In the genomic region with DNA sequence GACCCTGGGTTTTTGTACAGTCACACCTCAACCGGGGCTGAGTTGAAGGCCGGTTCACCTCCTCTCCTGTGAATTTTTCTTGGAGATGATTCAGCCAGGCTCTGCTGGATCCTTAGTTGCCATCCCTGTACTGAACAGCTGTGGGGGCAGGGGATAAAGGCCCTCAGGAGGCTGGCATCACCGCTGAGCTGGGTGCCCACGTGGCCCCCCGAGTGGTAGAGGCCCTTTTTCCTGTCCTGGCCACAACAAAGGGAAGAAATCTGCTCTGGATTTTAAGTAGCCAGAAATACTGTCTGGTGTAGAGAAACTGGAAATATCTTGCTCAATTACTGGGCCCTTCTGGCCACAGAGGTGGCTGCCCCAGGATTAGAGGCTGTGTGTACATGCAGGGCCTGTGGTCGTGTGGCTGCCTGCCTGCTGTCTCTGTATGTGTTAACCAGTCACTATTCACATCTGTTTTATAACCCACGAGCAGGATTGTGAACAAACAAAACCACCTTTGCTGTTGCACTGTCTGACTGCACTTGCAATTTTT, we compare ENCODE assay signal across 10 mouse cellular contexts.
DNase-seq lines count a peak whose midpoint lies in the region; ATAC-seq and TF ChIP-seq lines count a peak whose summit lies in the region.
"Had no signal": no experiment of that assay in that cellular context is flagged by ENCODE, and none has a peak within 500 bp of the region (broad histone marks: within the 10 kb centered on the region; RNA-seq: fewer than 3 reads in every experiment).

No protein-coding gene starts in this region.

- peaks cover 76% of the 10 kb centered on the region for H3K4me1 ChIP-seq in embryonic facial prominence, embryonic 10.5 days
- peaks cover 73% of the 10 kb centered on the region for H3K4me1 ChIP-seq in limb, embryonic 12.5 days (replicated peaks)
- peaks cover 1% of the 10 kb centered on the region; the same call in 1 of the 2 replicates for H3K4me1 ChIP-seq in heart, adult 2 months (ENCODE audit: control insufficient read depth, insufficient read depth, low read length)

- no peak for TF ChIP-seq CTCF in layer of hippocampus, adult 2 months (conservative IDR thresholded peaks at IDR 0.05)
- TF ChIP-seq CTCF in heart, adult 2 months (IDR thresholded peaks at IDR 0.05) = no peak

- peak overlapping the region; percentile 32; the same call in 1 of the 2 replicates for H3K27ac ChIP-seq in layer of hippocampus, adult 2 months
- H3K27ac ChIP-seq in embryonic facial prominence, embryonic 10.5 days (replicated peaks) = peak overlapping the region; percentile 87
- H3K27ac ChIP-seq in limb, embryonic 12.5 days = peak overlapping the region; percentile 95
- no peak overlapping the region for H3K27ac ChIP-seq in heart, adult 2 months
- H3K27ac ChIP-seq: heart, embryonic 13.5 days had no signal

- no peak overlapping the region for H3K9ac ChIP-seq in limb, embryonic 12.5 days (replicated peaks)
- H3K9ac ChIP-seq in heart, adult 2 months (ENCODE audit: low read depth, low read length) = no peak overlapping the region
- H3K9ac ChIP-seq: heart, embryonic 13.5 days had no signal

- no peaks in the 10 kb centered on the region for H3K27me3 ChIP-seq in embryonic facial prominence, embryonic 10.5 days (replicated peaks; ENCODE audit: low read depth, poor library complexity, severe bottlenecking)
- no peaks in the 10 kb centered on the region for H3K27me3 ChIP-seq in limb, embryonic 12.5 days
- H3K27me3 ChIP-seq in heart, adult 2 months (ENCODE audit: control insufficient read depth, insufficient read depth, low read length) = no peaks in the 10 kb centered on the region
- H3K27me3 ChIP-seq: heart, embryonic 13.5 days had no signal

- H3K4me3 ChIP-seq in layer of hippocampus, adult 2 months = no peak overlapping the region
- peak overlapping the region; percentile 11; the same call in 1 of the 2 replicates for H3K4me3 ChIP-seq in embryonic facial prominence, embryonic 10.5 days
- no peak overlapping the region for H3K4me3 ChIP-seq in limb, embryonic 12.5 days (replicated peaks)
- H3K4me3 ChIP-seq in heart, adult 2 months = no peak overlapping the region
- H3K4me3 ChIP-seq: erythroblast, embryonic 14.5 days; heart, embryonic 13.5 days had no signal

- WGBS in embryonic facial prominence, embryonic 10.5 days = 59% methylated on average over 7 of the region's 7 CpGs
- 45% methylated on average over 7 of the region's 7 CpGs for WGBS in limb, embryonic 12.5 days
- WGBS in heart, adult 2 months = 73% methylated on average over 7 of the region's 7 CpGs

- peak overlapping the region; percentile 32; the same call in 1 of the 2 replicates for H3K4me2 ChIP-seq in limb, embryonic 12.5 days
- H3K4me2 ChIP-seq: heart, embryonic 13.5 days had no signal

- TF ChIP-seq POLR2A in heart, adult 2 months (IDR thresholded peaks at IDR 0.05; ENCODE audit: insufficient read depth, low read depth, low read length) = no peak

- ATAC-seq in limb, embryonic 12.5 days (ENCODE audit: insufficient number of reproducible peaks, insufficient read depth, low FRiP score, low TSS enrichment, low read depth) = no peak

- no peaks in the 10 kb centered on the region for H3K79me2 ChIP-seq in heart, adult 2 months (replicated peaks; ENCODE audit: control insufficient read depth, insufficient read depth, low read length)

- no peak for TF ChIP-seq EP300 in heart, adult 2 months (IDR thresholded peaks at IDR 0.05; ENCODE audit: insufficient read depth, low read depth, low read length)

- intact Hi-C loops in heart, adult 2 months (cut with DNase I) = no loop called here

- peaks cover 9% of the 10 kb centered on the region for H3K36me3 ChIP-seq in embryonic facial prominence, embryonic 10.5 days (replicated peaks)
- H3K36me3 ChIP-seq in limb, embryonic 12.5 days = no peaks in the 10 kb centered on the region
- H3K36me3 ChIP-seq in heart, adult 2 months (ENCODE audit: control insufficient read depth, insufficient read depth, low read length) = no peaks in the 10 kb centered on the region
- H3K36me3 ChIP-seq: heart, embryonic 13.5 days had no signal

- DNase-seq in layer of hippocampus, adult 2 months (ENCODE audit: low spot score in 2 of 2) = no peak
- no peak for DNase-seq in layer of hippocampus, adult 18-20 months (ENCODE audit: low spot score in 2 of 2)
- DNase-seq in CD8-positive naive resting alpha-beta T cell, adult 2 months (ENCODE audit: low read depth in 2 of 2, low spot score in 2 of 2) = peak; percentile 22 to 43
- DNase-seq in embryonic facial prominence, embryonic 10.5 days (ENCODE audit: low spot score) = peak; percentile 27
- DNase-seq in urinary bladder, adult 2 months (ENCODE audit: low spot score) = no peak
- DNase-seq in heart, adult 2 months = no peak
- DNase-seq: lung, postnatal 14 days had no signal

- no peaks in the 10 kb centered on the region for H3K9me3 ChIP-seq in embryonic facial prominence, embryonic 10.5 days
- no peaks in the 10 kb centered on the region for H3K9me3 ChIP-seq in limb, embryonic 12.5 days
- H3K9me3 ChIP-seq: heart, embryonic 13.5 days had no signal

Comparison
In these comparisons a context has a peak if more than half of its experiments do, and no peak if none do; other contexts are left out.
1. DNase-seq: peak in CD8-positive naive resting alpha-beta T cell, adult 2 months (2 of 2) and embryonic facial prominence, embryonic 10.5 days (single experiment); none in layer of hippocampus, adult 2 months (0 of 2), layer of hippocampus, adult 18-20 months (0 of 2), urinary bladder, adult 2 months (single experiment) and heart, adult 2 months (0 of 2).